Mouse (Mus musculus): Measurements from ENCODE around the gene Ube2g2.
A peak's percentile ranks its signal among the peaks of the same experiment; 100 is the strongest.

Gene Ube2g2

GRCm38 (mm10) chr10:77622055-77622988 lies at the start of gene Ube2g2:
TSS of gene Ube2g2 (plus strand) at chr10:77622275.
- DNase-seq (ENCODE audit: low spot score): peak; percentile 74

GRCm38 (mm10) chr10:77573162-77573561 lies 48.9 kb upstream of the Ube2g2 start:
- no peak for DNase-seq (ENCODE audit: low spot score)

GRCm38 (mm10) chr10:77580027-77580920 lies 41.8 kb upstream of the Ube2g2 start:
- DNase-seq (ENCODE audit: low spot score): no peak

GRCm38 (mm10) chr10:77581023-77581407 lies 41.1 kb upstream of the Ube2g2 start:
- no peak for DNase-seq (ENCODE audit: low spot score)

- DNase-seq (ENCODE audit: low spot score): peak; percentile 78
Measured at GRCm38 (mm10) chr10:77581408-77582284, 40.4 kb upstream of the Ube2g2 start, which contains the start of gene Pttg1ip. TSS of gene Pttg1ip (plus strand) at chr10:77581720.

- DNase-seq (ENCODE audit: low spot score): no peak
Measured at GRCm38 (mm10) chr10:77582285-77582618, 39.8 kb upstream of the Ube2g2 start.

- DNase-seq (ENCODE audit: low spot score): no peak
Measured at GRCm38 (mm10) chr10:77583795-77584422, 38.2 kb upstream of the Ube2g2 start.

GRCm38 (mm10) chr10:77586637-77587036 lies 35.4 kb upstream of the Ube2g2 start:
- no peak for DNase-seq (ENCODE audit: low spot score)

GRCm38 (mm10) chr10:77587091-77587775 lies 34.8 kb upstream of the Ube2g2 start:
- no peak for DNase-seq (ENCODE audit: low spot score)

- no peak for DNase-seq (ENCODE audit: low spot score)
Measured at GRCm38 (mm10) chr10:77588036-77588435, 34.0 kb upstream of the Ube2g2 start.

- no peak for DNase-seq (ENCODE audit: low spot score)
Measured at GRCm38 (mm10) chr10:77589117-77589516, 33.0 kb upstream of the Ube2g2 start.

- no peak for DNase-seq (ENCODE audit: low spot score)
Measured at GRCm38 (mm10) chr10:77589749-77590148, 32.3 kb upstream of the Ube2g2 start.

- DNase-seq (ENCODE audit: low spot score): no peak
Measured at GRCm38 (mm10) chr10:77590812-77591211, 31.3 kb upstream of the Ube2g2 start.

GRCm38 (mm10) chr10:77591546-77591945 lies 30.5 kb upstream of the Ube2g2 start:
- no peak for DNase-seq (ENCODE audit: low spot score)

- DNase-seq (ENCODE audit: low spot score): no peak
Measured at GRCm38 (mm10) chr10:77596060-77596459, 26.0 kb upstream of the Ube2g2 start.

- DNase-seq (ENCODE audit: low spot score): no peak
Measured at GRCm38 (mm10) chr10:77603021-77603420, 19.1 kb upstream of the Ube2g2 start.

GRCm38 (mm10) chr10:77604111-77604510 lies 18.0 kb upstream of the Ube2g2 start:
- no peak for DNase-seq (ENCODE audit: low spot score)

- DNase-seq (ENCODE audit: low spot score): no peak
Measured at GRCm38 (mm10) chr10:77604958-77605357, 17.1 kb upstream of the Ube2g2 start.

- DNase-seq (ENCODE audit: low spot score): no peak
Measured at GRCm38 (mm10) chr10:77605368-77605767, 16.7 kb upstream of the Ube2g2 start.

All from urinary bladder, postnatal 10 days (tissue).